Mouse (Mus musculus) C2C12 (cell line): ENCODE data around the gene Lsm11. TPM values are rescaled to one million over a fixed set of nuclear protein-coding genes. Genes with fewer than 3 reads are reported as not detected.

Source experiments
- H3K27me3 ChIP-seq: one replicate; pipeline ENCODE4 v1.6.1; 2011; ENCODE audit not compliant: control insufficient read depth, insufficient read depth, insufficient read length
- H3K36me3 ChIP-seq: one replicate; pipeline ENCODE4 v1.6.1; 2011; ENCODE audit not compliant: control insufficient read depth, insufficient read depth
- H3K4me3 ChIP-seq: one replicate; pipeline ENCODE4 v1.5.1; 2011; ENCODE audit warnings: mild to moderate bottlenecking, control low read depth; ENCODE audit not compliant: poor library complexity, insufficient read depth, severe bottlenecking
- H3K79me2 ChIP-seq: one replicate; pipeline ENCODE4 v1.6.1; 2011; ENCODE audit not compliant: control insufficient read depth, insufficient read depth
- H3K79me3 ChIP-seq: one replicate; pipeline ENCODE4 v1.6.1; 2011; ENCODE audit warnings: low read depth, control low read depth
- H3ac ChIP-seq: one replicate; pipeline ENCODE3; 2011; ENCODE audit warnings: low read depth; ENCODE audit not compliant: control insufficient read depth, insufficient read length
- CEBPB ChIP-seq: IDR thresholded peaks from one replicate; pipeline ENCODE4 v1.6.1; 2011; ENCODE audit warnings: low read depth, mild to moderate bottlenecking, control low read depth, moderate library complexity
- CTCF ChIP-seq: IDR thresholded peaks from one replicate; pipeline ENCODE4 v1.5.1; 2011; ENCODE audit not compliant: control insufficient read depth, insufficient read depth, insufficient read length
- FOSL1 ChIP-seq: IDR thresholded peaks from one replicate; pipeline ENCODE4 v1.8.0; 2011; ENCODE audit warnings: mild to moderate bottlenecking, low read length; ENCODE audit not compliant: poor library complexity, insufficient read depth, severe bottlenecking
- MAX ChIP-seq: IDR thresholded peaks from one replicate; pipeline ENCODE4 v1.6.1; 2011; ENCODE audit warnings: mild to moderate bottlenecking, control low read depth
- MYOD1 ChIP-seq: IDR thresholded peaks from one replicate; pipeline ENCODE4 v1.6.1; 2011; ENCODE audit warnings: low read depth; ENCODE audit not compliant: control insufficient read depth, insufficient read length
- MYOG ChIP-seq: IDR thresholded peaks from one replicate; pipeline ENCODE4 v1.6.1; 2011; ENCODE audit not compliant: control insufficient read depth, insufficient read length; ENCODE audit errors: extremely low read depth
- USF1 ChIP-seq: IDR thresholded peaks from one replicate; pipeline ENCODE4 v1.6.1; 2011; ENCODE audit warnings: low read depth, mild to moderate bottlenecking, control low read depth, moderate library complexity
- polyA plus RNA-seq: library from polyadenylated mRNA; unstranded; fragments of >200 nt; fragmentation: generic; extraction: Trizol; gene quantifications from one replicate; pipeline ENCODE4 v1.2.1, GENCODE M21; 2012; ENCODE audit warnings: missing spikeins

The Lsm11 gene
- polyA plus RNA-seq, 1 experiment: 9.7 TPM

- Histone ChIP-seq H3K36me3 (no peaks in the 10 kb centered on the region), H3ac (no peak overlapping the region), H3K79me2 (no peaks in the 10 kb centered on the region), H3K4me3 (no peak overlapping the region), H3K79me3 (no peaks in the 10 kb centered on the region), H3K27me3 (no peaks in the 10 kb centered on the region)
- no peak for TF ChIP-seq CTCF
Measured at GRCm38 (mm10) chr11:45959598-45959997, 14.9 kb upstream of the Lsm11 start.

- Histone ChIP-seq H3K4me3 (peak within 1 kb of the TSS; percentile 48), H3K36me3 (peaks cover 11% of the 10 kb centered on the region), H3K27me3 (no peaks in the 10 kb centered on the region), H3K79me3 (no peaks in the 10 kb centered on the region), H3ac (peak within 1 kb of the TSS; percentile 88), H3K79me2 (no peaks in the 10 kb centered on the region)
- TF ChIP-seq USF1: no peak
- TF ChIP-seq MYOD1: no peak
- TF ChIP-seq FOSL1: no peak
- TF ChIP-seq MYOG: no peak
- TF ChIP-seq CEBPB: no peak
- peak; percentile 85 for TF ChIP-seq MAX
Measured at GRCm38 (mm10) chr11:45955127-45955627, 10.4 kb upstream of the Lsm11 start, which contains the start of gene Thg1l. TSS of gene Thg1l (minus strand) at chr11:45955494.

GRCm38 (mm10) chr11:45947491-45947890 lies 2.8 kb upstream of the Lsm11 start:
- TF ChIP-seq CEBPB (no peak), MAX (no peak), USF1 (no peak), MYOG (no peak), FOSL1 (no peak), MYOD1 (no peak), CTCF (no peak)
- Histone ChIP-seq H3ac (no peak overlapping the region), H3K4me3 (no peak overlapping the region), H3K27me3 (no peaks in the 10 kb centered on the region), H3K36me3 (peaks cover 32% of the 10 kb centered on the region), H3K79me3 (peaks cover 7% of the 10 kb centered on the region), H3K79me2 (peaks cover 20% of the 10 kb centered on the region)

GRCm38 (mm10) chr11:45946796-45947195 lies 2.1 kb upstream of the Lsm11 start:
- no peaks in the 10 kb centered on the region for H3K27me3 ChIP-seq
- H3K4me3 ChIP-seq: no peak overlapping the region
- H3K36me3 ChIP-seq: peaks cover 33% of the 10 kb centered on the region
- peaks cover 27% of the 10 kb centered on the region for H3K79me2 ChIP-seq
- H3K79me3 ChIP-seq: peaks cover 8% of the 10 kb centered on the region
- no peak overlapping the region for H3ac ChIP-seq
- TF ChIP-seq MYOG (no peak), CTCF (no peak), CEBPB (no peak), USF1 (no peak), MYOD1 (no peak)

GRCm38 (mm10) chr11:45943891-45944642 lies 668 bp downstream of the Lsm11 start:
- Histone ChIP-seq H3K4me3 (peak overlapping the region; percentile 79), H3K79me3 (peaks cover 8% of the 10 kb centered on the region), H3K79me2 (peaks cover 44% of the 10 kb centered on the region), H3ac (peak overlapping the region; percentile 81), H3K27me3 (no peaks in the 10 kb centered on the region), H3K36me3 (peaks cover 19% of the 10 kb centered on the region)
- TF ChIP-seq MYOD1: no peak
- TF ChIP-seq CEBPB: no peak
- no peak for TF ChIP-seq FOSL1

GRCm38 (mm10) chr11:45943108-45943705 lies 1.5 kb downstream of the Lsm11 start:
- Histone ChIP-seq H3K79me2 (peaks cover 44% of the 10 kb centered on the region), H3K79me3 (peaks cover 8% of the 10 kb centered on the region), H3K4me3 (no peak overlapping the region), H3ac (no peak overlapping the region), H3K36me3 (peaks cover 11% of the 10 kb centered on the region), H3K27me3 (no peaks in the 10 kb centered on the region)
- TF ChIP-seq MYOD1 (no peak), USF1 (no peak), CEBPB (no peak), MYOG (no peak), FOSL1 (no peak), MAX (no peak), CTCF (no peak)
